Mouse (Mus musculus) MEL (cell line): Measurements from ENCODE around the gene Grk2. TPM values are rescaled to one million over a fixed set of nuclear protein-coding genes. Genes with fewer than 3 reads are reported as not detected.

Experiments used
- DNase-seq: peaks from one replicate; pipeline ENCODE4 v3.0.0; 2011; ENCODE audit warnings: low read depth, low spot score
- H3K27ac ChIP-seq: 2 replicates; pipeline ENCODE4 v1.5.1; 2012; ENCODE audit warnings: low read depth, mild to moderate bottlenecking, control low read depth, low read length, moderate library complexity; ENCODE audit not compliant: control insufficient read depth
- H3K27me3 ChIP-seq, 2 experiments: fragments of 150-350 bp in 1 of 2; sonication (generic) in 1 of 2; 2 replicates each; pipeline ENCODE4 v1.6.1; 2012; ENCODE audit warnings: low read length in 2 of 2, mild to moderate bottlenecking in 2 of 2, improper control_type of control experiment in 1 of 2, moderate library complexity in 1 of 2; ENCODE audit not compliant: insufficient read depth in 2 of 2, control insufficient read depth in 1 of 2
- H3K36me3 ChIP-seq, 2 experiments: 2 replicates each; pipeline ENCODE4 v1.6.1; 2012 to 2014; ENCODE audit warnings: low read length in 2 of 2, improper control_type of control experiment in 1 of 2, inconsistent platforms in 1 of 2, mild to moderate bottlenecking in 1 of 2; ENCODE audit not compliant: insufficient read depth in 2 of 2, control insufficient read depth in 1 of 2
- H3K4me1 ChIP-seq, 2 experiments: fragments of 150-350 bp in 1 of 2; sonication (generic) in 1 of 2; 2 replicates each; pipeline ENCODE4 v1.6.1; 2012; ENCODE audit warnings: low read length in 2 of 2, improper control_type of control experiment in 1 of 2, mild to moderate bottlenecking in 1 of 2; ENCODE audit not compliant: insufficient read depth in 2 of 2, control insufficient read depth in 1 of 2
- H3K4me3 ChIP-seq, 2 experiments: fragments of 150-350 bp in 1 of 2; sonication (generic) in 1 of 2; 2 replicates each; pipeline ENCODE4 v1.5.1; 2012; ENCODE audit warnings: low read depth in 2 of 2, low read length in 2 of 2, mild to moderate bottlenecking in 2 of 2, moderate library complexity in 2 of 2, control low read depth in 1 of 2, improper control_type of control experiment in 1 of 2; ENCODE audit not compliant: control insufficient read depth in 1 of 2, insufficient read depth in 1 of 2
- H3K79me2 ChIP-seq: 2 replicates; pipeline ENCODE4 v1.6.1; 2012; ENCODE audit warnings: mild to moderate bottlenecking, low read length, moderate library complexity; ENCODE audit not compliant: control insufficient read depth, poor library complexity, insufficient read depth
- H3K9ac ChIP-seq: 2 replicates; pipeline ENCODE4 v1.6.1; 2012; ENCODE audit warnings: low read depth, mild to moderate bottlenecking, control low read depth, low read length, moderate library complexity; ENCODE audit not compliant: control insufficient read depth, poor library complexity, severe bottlenecking
- H3K9me3 ChIP-seq: fragments of 150-350 bp; sonication (generic); replicated peaks from 2 replicates; pipeline ENCODE4 v1.6.1; 2012; ENCODE audit warnings: mild to moderate bottlenecking, low read length, improper control_type of control experiment, moderate library complexity; ENCODE audit not compliant: insufficient read depth
- BHLHE40 ChIP-seq: IDR thresholded peaks from 2 replicates; pipeline ENCODE4 v1.6.1; 2012; ENCODE audit warnings: low read depth, mild to moderate bottlenecking, inconsistent platforms, low read length, improper control_type of control experiment, borderline replicate concordance
- CTCF ChIP-seq, 3 experiments: IDR thresholded peaks in 2 of 3; conservative IDR thresholded peaks in 1 of 3; 2 replicates each; pipeline ENCODE4 v1.5.1; 2011 to 2012; ENCODE audit warnings: low read length in 3 of 3, low read depth in 2 of 3, mild to moderate bottlenecking in 2 of 3, improper control_type of control experiment in 1 of 3, inconsistent platforms in 1 of 3, mixed read lengths in 1 of 3, moderate library complexity in 1 of 3; ENCODE audit not compliant: control insufficient read depth in 1 of 3, insufficient read depth in 1 of 3, poor library complexity in 1 of 3, severe bottlenecking in 1 of 3
- E2F4 ChIP-seq: IDR thresholded peaks from 2 replicates; pipeline ENCODE4 v1.6.1; 2011; ENCODE audit warnings: low read depth, low read length, improper control_type of control experiment, borderline replicate concordance
- EP300 ChIP-seq, 2 experiments: IDR thresholded peaks; 2 replicates each; pipeline ENCODE4 v1.6.1; 2011; ENCODE audit warnings: improper control_type of control experiment in 2 of 2, low read length in 2 of 2, low read depth in 1 of 2, mild to moderate bottlenecking in 1 of 2
- ETS1 ChIP-seq: IDR thresholded peaks from 2 replicates; pipeline ENCODE4 v1.6.1; 2012; ENCODE audit warnings: low read depth, mild to moderate bottlenecking, inconsistent platforms, low read length, improper control_type of control experiment, moderate library complexity
- GABPA ChIP-seq: IDR thresholded peaks from 2 replicates; pipeline ENCODE4 v1.6.1; 2012; ENCODE audit warnings: low read depth, mild to moderate bottlenecking, inconsistent platforms, low read length, improper control_type of control experiment, moderate library complexity
- GATA1 ChIP-seq: IDR thresholded peaks from 2 replicates; pipeline ENCODE4 v1.6.1; 2011; ENCODE audit warnings: low read depth, low read length, improper control_type of control experiment
- HCFC1 ChIP-seq: IDR thresholded peaks from 2 replicates; pipeline ENCODE4 v1.6.1; 2012; ENCODE audit warnings: low read depth, mild to moderate bottlenecking, inconsistent platforms, low read length, improper control_type of control experiment, moderate library complexity
- MAFK ChIP-seq: IDR thresholded peaks from 2 replicates; pipeline ENCODE4 v1.6.1; 2011; ENCODE audit warnings: low read depth, mild to moderate bottlenecking, low read length, improper control_type of control experiment, borderline replicate concordance
- MAX ChIP-seq: IDR thresholded peaks from 2 replicates; pipeline ENCODE4 v1.6.1; 2011; ENCODE audit warnings: low read length, improper control_type of control experiment
- MYB ChIP-seq: IDR thresholded peaks from 2 replicates; pipeline ENCODE4 v1.6.1; 2011; ENCODE audit warnings: mild to moderate bottlenecking, low read depth, low read length, improper control_type of control experiment
- NELFE ChIP-seq: IDR thresholded peaks from 2 replicates; pipeline ENCODE4 v1.6.1; 2011; ENCODE audit warnings: low read depth, low read length, improper control_type of control experiment
- NRF1 ChIP-seq: IDR thresholded peaks from 2 replicates; pipeline ENCODE4 v1.6.1; 2014; ENCODE audit warnings: low read depth, mild to moderate bottlenecking, inconsistent platforms, low read length, improper control_type of control experiment, moderate library complexity; ENCODE audit not compliant: poor library complexity, insufficient read depth, severe bottlenecking
- POLR2A ChIP-seq, 2 experiments: IDR thresholded peaks; 2 replicates each; pipeline ENCODE4 v1.6.1; 2011 to 2012; ENCODE audit warnings: low read length in 2 of 2, mild to moderate bottlenecking in 2 of 2, control low read depth in 1 of 2, improper control_type of control experiment in 1 of 2, low read depth in 1 of 2, moderate library complexity in 1 of 2; ENCODE audit not compliant: control insufficient read depth in 1 of 2, insufficient read depth in 1 of 2, poor library complexity in 1 of 2
- POLR2AphosphoS5 ChIP-seq: IDR thresholded peaks from 2 replicates; pipeline ENCODE4 v1.6.1; 2012; ENCODE audit warnings: low read depth, borderline replicate concordance, mild to moderate bottlenecking, inconsistent platforms, low read length, moderate library complexity, mixed read lengths
- RAD21 ChIP-seq: IDR thresholded peaks from 2 replicates; pipeline ENCODE4 v1.6.1; 2011; ENCODE audit warnings: mild to moderate bottlenecking, low read depth, low read length, improper control_type of control experiment
- RCOR1 ChIP-seq: IDR thresholded peaks from 2 replicates; pipeline ENCODE4 v1.6.1; 2012; ENCODE audit warnings: low read depth, mild to moderate bottlenecking, inconsistent platforms, low read length, improper control_type of control experiment
- SMC3 ChIP-seq: IDR thresholded peaks from 2 replicates; pipeline ENCODE4 v1.6.1; 2011; ENCODE audit warnings: low read depth, low read length, improper control_type of control experiment
- TAL1 ChIP-seq: IDR thresholded peaks from 2 replicates; pipeline ENCODE4 v1.6.1; 2012; ENCODE audit warnings: mild to moderate bottlenecking, inconsistent platforms, low read length, moderate library complexity, mixed read lengths
- TBP ChIP-seq: IDR thresholded peaks from 2 replicates; pipeline ENCODE4 v1.8.0; 2011; ENCODE audit warnings: low read depth, low read length, improper control_type of control experiment
- USF1 ChIP-seq: IDR thresholded peaks from 2 replicates; pipeline ENCODE4 v1.6.1; 2014; ENCODE audit warnings: low read depth, mild to moderate bottlenecking, inconsistent platforms, low read length, improper control_type of control experiment, moderate library complexity
- ZC3H11A ChIP-seq: IDR thresholded peaks from 2 replicates; pipeline ENCODE4 v1.6.1; 2012; ENCODE audit warnings: low read depth, mild to moderate bottlenecking, inconsistent platforms, low read length, improper control_type of control experiment
- ZKSCAN1 ChIP-seq: IDR thresholded peaks from 2 replicates; pipeline ENCODE4 v1.6.1; 2012; ENCODE audit warnings: low read depth, mild to moderate bottlenecking, inconsistent platforms, low read length, improper control_type of control experiment, moderate library complexity
- ZMIZ1 ChIP-seq: IDR thresholded peaks from 2 replicates; pipeline ENCODE4 v1.6.1; 2012; ENCODE audit warnings: low read depth, mild to moderate bottlenecking, inconsistent platforms, low read length, improper control_type of control experiment, moderate library complexity
- ZNF384 ChIP-seq: IDR thresholded peaks from 2 replicates; pipeline ENCODE4 v1.6.1; 2012; ENCODE audit warnings: low read depth, mild to moderate bottlenecking, inconsistent platforms, low read length, improper control_type of control experiment
- polyA plus RNA-seq, 2 experiments: library from polyadenylated mRNA; stranded (reverse) in 1 of 2; unstranded in 1 of 2; fragments of >175 nt in 1 of 2; fragments of >200 nt in 1 of 2; gene quantifications; 2 replicates each; pipeline versions ENCODE4 v1.2.1 to v1.2.4; 2012; ENCODE audit warnings: low replicate concordance in 2 of 2, low read depth in 1 of 2; ENCODE audit not compliant: insufficient read length in 2 of 2, insufficient read depth in 1 of 2, missing spikeins in 1 of 2
- total RNA-seq: library from RNA; depleted of rRNA; stranded (reverse); fragments of 300-350 nt; gene quantifications from 2 replicates; pipeline ENCODE4 v1.2.3, GENCODE M21; 2012

The Grk2 gene
- total and polyA plus RNA-seq, 3 experiments: 75.2 to 105 TPM; not detected in 1

DNA sequence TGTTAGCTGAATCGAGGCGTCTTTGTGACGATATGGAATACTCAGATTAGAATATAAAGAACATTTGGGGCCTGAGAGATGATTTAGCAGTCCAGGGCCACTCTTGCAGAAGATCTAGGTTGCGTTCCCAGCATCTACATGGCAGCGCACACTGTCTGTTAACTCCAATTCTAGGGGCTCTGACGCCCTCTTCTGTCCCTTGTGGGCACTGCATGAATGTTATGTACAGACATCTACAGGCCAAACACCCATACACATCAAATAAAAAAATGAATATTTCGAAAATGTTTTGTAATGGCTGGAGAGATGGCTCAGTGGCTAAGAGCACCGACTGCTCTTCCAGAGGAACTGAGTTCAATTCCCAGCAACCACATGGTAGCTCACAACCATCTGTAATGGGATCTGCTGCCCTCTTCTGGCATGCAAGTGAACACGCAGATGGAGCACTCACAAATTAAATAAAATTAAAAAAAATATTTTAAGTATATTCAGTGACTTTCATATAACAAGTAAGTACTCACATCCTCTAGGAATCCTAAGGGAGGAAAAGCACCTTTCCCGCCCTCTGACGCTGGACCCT lies 50.3 kb downstream of the Grk2 start (continued):
- TF ChIP-seq TAL1 (no peak), ZC3H11A (peak; percentile 43; the same call in 1 of the 2 replicates), ZMIZ1 (no peak), ETS1 (no peak), MYB (no peak), GABPA (no peak), ZNF384 (peak; percentile 51; the same call in 1 of the 2 replicates), RAD21 (peak; percentile 40; the same call in 1 of the 2 replicates), RCOR1 (no peak), MAX (no peak), E2F4 (no peak), USF1 (no peak), CTCF (IDR thresholded peaks at IDR 0.05 in 2 of 3, conservative IDR thresholded peaks at IDR 0.05 in 1 of 3; ENCODE audit: control insufficient read depth in 1 of 3, insufficient read depth in 1 of 3, low read depth in 2 of 3, low read length in 3 of 3, poor library complexity in 1 of 3, severe bottlenecking in 1 of 3) (peak; percentile 54 to 61 (median 55)), MAFK (no peak), NRF1 (no peak), EP300 (IDR thresholded peaks at IDR 0.05; ENCODE audit: low read depth in 1 of 2, low read length in 2 of 2) (no peak), TBP (no peak), HCFC1 (0 out of 2 replicates have a peak, but pooled peaks have one; percentile 22)

DNA sequence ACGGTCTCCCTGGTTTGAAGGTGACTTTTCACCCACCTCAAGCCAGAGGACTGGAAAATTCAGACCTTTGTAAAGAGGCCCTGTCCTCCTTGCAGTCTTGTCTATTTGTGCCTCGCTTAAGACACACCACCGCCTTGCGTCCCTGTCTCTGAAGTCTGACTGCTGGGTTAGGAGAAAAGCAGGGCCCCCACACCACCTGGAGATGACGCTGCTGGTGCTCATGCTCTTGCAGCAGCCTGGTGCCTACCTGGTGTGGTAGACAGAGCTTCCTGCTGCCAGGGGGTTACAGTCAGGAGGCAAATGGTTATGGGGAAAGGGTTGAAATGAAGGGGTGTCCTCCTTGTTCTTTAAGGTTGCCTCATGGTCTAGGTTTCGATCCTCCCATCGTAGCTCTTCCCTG lies 51.8 kb downstream of the Grk2 start:
- H3K4me1 ChIP-seq: peaks cover 2 to 4% of the 10 kb centered on the region in 2 experiments; a peak in 3 of 4 replicates
- H3K36me3 ChIP-seq: peaks cover 0 to 3% of the 10 kb centered on the region in 2 experiments; a peak in 1 of 4 replicates
- no peak overlapping the region for H3K4me3 ChIP-seq
- H3K27ac ChIP-seq: no peak overlapping the region
- no peaks in the 10 kb centered on the region for H3K9me3 ChIP-seq
- no peaks in the 10 kb centered on the region; a peak in 1 of 4 replicates for H3K27me3 ChIP-seq
- TF ChIP-seq BHLHE40: no peak
- no peak for TF ChIP-seq NELFE
- TF ChIP-seq GABPA: no peak
- no peak for TF ChIP-seq SMC3
- TF ChIP-seq ZKSCAN1: no peak
- no peak for TF ChIP-seq TBP
- TF ChIP-seq E2F4: no peak
- no peak for TF ChIP-seq POLR2AphosphoS5
- TF ChIP-seq POLR2A (IDR thresholded peaks at IDR 0.05; ENCODE audit: control insufficient read depth in 1 of 2, insufficient read depth in 1 of 2, low read depth in 1 of 2, low read length in 2 of 2, poor library complexity in 1 of 2): no peak
- TF ChIP-seq GATA1: no peak
- no peak for TF ChIP-seq RCOR1
- H3K9ac ChIP-seq: no peak overlapping the region
- H3K79me2 ChIP-seq: peaks cover 3% of the 10 kb centered on the region; the same call in 1 of the 2 replicates
- DNase-seq: no peak
